Mouse (Mus musculus) B cell, adult 2 months (primary cell): ENCODE results near the gene Nos2.

ENCODE experiments used
- DNase-seq, 2 experiments: peaks; one replicate each; pipeline ENCODE4 v3.0.0; 2022

Gene Nos2

DNA sequence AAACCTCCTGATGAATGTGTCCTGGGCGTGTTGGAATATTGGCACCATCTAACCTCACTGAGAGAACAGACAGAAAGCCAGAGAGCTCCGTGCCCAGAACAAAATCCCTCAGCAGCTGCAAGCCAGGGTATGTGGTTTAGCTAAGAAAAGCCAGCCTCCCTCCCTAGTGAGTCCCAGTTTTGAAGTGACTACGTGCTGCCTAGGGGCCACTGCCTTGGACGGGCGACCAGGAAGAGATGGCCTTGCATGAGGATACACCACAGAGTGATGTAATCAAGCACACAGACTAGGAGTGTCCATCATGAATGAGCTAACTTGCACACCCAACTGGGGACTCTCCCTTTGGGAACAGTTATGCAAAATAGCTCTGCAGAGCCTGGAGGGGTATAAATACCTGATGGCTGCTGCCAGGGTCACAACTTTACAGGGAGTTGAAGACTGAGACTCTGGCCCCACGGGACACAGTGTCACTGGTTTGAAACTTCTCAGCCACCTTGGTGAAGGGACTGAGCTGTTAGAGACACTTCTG, at the start of gene Nos2:
Gene Nos2 (plus strand): TSS at position 377 of the 529 bp plus-strand sequence.
- no peak for DNase-seq

GRCm38 (mm10) chr11:78870891-78871290, 49.7 kb upstream of the Nos2 start:
- no peak for DNase-seq

DNA sequence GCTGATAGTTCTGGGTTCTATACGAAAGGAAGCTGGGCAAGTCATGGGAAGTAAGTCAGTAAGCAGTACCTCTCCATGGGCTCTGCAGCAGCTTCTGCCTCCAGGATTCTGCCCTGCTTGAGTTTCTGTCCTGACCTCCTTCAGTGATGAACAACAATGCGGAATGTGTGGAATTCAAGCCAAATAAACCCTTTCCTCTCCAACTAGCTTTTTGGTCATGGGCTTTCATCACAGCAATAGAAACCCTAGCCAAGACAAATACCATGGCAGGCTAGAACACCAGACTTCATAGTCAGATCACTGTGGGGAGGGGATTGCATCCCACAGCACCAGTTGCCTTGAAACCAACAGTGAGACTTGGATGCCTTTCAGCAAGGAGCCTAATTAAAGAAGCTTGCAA, 47.8 kb upstream of the Nos2 start:
- no peak for DNase-seq

DNA sequence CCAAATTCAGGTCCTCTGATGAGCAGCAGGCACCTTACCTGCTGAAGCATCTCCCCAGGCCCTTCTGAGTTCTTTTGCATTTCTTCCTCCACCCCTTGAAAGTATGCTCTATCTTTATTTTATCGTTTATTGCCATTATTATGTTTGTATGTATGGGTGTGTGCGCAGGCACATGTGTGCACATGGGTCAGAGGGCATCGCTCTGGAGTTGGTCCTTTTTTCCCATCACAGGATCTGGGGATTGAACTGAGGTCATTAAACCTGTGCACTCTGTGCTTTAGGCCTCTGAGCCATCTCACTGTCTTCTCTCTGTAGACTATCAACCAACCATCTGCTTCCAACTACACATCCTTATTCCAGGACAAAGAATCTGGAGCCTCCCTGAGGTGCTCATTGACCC, 40.9 kb upstream of the Nos2 start:
- DNase-seq = no peak

DNA sequence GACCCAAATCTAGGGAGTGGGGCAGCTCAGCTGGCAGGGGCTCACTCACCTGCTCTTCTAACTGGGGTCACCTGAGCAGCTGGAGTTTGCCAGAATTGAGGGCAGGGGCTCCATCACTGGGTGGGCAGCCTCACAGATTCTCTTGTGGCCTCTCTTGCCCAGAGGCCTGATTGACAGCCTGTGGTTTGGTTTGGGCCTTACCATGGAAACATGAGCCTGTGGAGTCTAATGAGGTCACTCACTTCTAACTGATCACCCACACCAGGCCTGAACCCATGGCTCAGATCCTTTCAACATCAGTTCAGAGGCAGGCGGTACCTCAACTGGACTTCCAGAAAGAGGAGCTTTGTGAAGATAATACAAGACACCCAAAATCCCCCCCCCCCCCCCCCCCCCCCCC, 33.9 kb upstream of the Nos2 start:
- DNase-seq = peak; percentile 10

GRCm38 (mm10) chr11:78887102-78887971, 33.2 kb upstream of the Nos2 start:
- peak; percentile 33 to 36 for DNase-seq

DNA sequence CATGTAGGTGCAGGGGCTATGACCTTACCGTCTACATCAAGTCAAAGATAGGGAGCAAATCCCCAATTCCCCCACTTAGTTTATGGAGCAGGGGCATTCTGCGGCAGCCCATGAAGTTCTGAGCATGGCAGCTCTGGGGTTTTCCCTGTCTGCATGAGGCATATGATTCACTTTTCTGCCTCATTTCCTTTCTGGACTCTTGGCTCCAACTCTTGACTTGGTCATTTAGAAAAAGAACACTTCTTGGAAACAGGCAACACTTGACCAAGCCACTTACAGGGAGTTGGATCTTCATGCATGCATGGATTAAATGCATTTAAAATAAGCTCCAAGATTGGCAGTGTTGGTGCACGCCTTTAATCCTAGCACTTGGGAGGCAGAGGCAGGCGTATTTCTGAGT, 31.4 kb upstream of the Nos2 start:
- DNase-seq = no peak

GRCm38 (mm10) chr11:78896357-78897123, 24.0 kb upstream of the Nos2 start:
- DNase-seq = peak; percentile 55

DNA sequence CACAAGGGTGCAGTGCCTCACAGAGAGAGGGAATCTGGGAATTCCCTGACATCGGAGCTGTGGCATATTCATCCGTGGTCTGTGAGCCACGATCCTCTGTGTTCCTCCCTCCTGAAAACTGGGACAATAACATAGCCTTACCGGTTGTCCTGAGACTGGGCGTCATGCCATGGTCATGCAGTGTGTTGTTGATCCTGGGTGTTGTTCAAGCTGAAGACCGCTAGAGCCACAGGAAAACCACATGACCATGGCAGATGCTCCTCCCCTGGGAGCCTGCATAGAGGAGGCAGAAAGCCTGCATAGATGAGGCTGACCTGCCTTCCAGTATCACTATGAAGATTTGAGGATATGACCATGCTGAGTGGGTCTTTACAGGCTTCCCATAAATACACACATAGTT, 5.1 kb upstream of the Nos2 start:
- no peak for DNase-seq

DNA sequence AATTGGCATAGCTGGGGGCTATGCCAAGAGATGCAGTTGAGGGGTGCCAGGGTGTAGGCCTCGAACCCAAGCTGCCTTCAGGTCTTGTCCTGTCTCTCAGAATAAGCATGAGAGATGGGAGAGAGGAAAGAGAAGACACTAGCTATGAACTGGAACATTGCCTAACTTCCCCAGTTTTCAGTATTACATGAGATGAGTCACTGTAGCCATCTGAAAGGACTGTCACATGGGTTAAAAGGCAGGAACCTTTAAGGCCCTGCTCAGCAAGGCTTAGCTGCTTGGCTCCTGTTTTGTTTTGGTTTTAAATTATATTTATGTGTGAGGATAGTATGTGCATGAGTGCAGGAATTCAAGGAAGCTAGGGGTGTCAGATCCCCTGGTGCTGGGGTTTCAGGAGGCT, 4.2 kb upstream of the Nos2 start:
- DNase-seq = no peak

- no peak for DNase-seq
Measured at GRCm38 (mm10) chr11:78919745-78920144, 842 bp upstream of the Nos2 start.

DNA sequence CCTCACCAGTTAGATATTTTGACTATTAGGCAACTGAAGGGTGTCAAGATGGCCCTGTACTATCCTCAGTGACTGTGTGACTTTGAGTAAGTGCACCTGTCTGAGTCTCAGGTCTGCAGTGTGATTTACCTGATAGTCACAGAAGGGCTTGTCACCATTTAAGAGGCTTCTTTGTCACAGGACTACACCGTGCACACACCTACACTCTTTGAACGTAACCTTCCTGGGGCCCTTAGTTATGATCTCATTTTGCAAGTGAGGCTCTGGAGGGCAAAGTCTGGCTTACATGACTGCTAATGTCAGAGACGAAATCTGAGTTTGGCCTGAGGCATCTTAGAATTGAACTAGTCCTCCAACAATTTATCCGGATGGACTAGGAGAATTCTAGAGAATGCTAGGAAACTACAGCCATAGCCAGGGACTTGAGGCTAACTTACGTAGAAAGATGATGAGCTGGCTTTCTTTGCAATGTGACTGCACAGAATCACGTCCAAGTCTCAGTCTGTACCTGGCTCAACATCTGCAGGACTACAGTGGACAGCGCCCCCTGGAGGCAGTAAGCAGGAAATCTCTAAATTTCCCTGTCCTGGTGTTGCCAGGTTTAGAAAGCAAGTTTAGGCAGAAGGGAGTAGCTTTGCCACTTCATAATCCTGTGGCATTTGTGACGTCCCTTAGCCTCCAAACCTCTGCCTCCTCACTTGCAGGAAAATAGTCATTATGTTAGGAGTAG, 2.3 kb downstream of the Nos2 start:
- peak; percentile 61 for DNase-seq

- DNase-seq = no peak
Measured at GRCm38 (mm10) chr11:78924111-78924510, 3.5 kb downstream of the Nos2 start.

GRCm38 (mm10) chr11:78924916-78925315, 4.3 kb downstream of the Nos2 start:
- no peak for DNase-seq

DNA sequence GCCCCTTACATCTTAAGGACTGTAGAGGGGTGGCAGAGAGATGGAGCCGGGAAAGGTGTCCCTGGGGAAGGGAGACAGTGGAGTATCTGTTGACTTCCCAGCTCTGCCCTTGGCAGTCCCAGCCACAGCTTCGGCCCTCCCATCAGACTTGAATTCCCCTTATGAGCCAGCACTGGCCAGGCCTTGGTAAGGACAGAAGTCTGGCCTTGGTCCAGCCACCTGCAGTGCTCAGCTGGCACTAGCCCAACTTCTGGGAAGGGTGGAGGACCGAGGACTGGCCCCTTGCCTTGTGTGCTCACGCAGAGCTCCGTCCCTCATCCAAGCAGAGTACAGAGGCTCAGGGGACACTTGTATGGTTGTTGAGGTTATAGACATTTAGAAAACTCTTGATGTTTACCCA, 8.8 kb downstream of the Nos2 start:
- no peak for DNase-seq

DNA sequence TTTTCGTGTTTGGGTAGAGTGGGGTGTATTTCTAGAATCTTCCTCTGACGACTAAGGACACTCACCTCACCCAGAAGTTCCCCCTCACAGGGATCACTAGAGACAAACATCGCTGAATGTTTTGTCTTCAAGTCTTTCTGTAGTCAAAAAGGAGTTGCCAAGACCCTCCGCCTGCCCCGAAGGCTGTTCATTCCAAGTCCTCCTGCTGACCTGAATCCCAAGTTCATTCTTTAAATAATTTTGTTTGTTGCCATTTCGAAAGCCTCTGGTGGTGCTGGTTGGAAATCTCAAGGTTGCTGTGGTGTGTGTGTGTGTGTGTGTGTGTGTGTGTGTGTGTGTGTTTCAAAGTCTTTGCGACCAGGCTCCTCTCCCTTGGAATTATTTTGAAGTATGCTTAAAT, 13.7 kb downstream of the Nos2 start:
- DNase-seq = no peak

- no peak for DNase-seq
Measured at GRCm38 (mm10) chr11:78934727-78935126, 14.1 kb downstream of the Nos2 start.

- no peak for DNase-seq
Measured at GRCm38 (mm10) chr11:78935178-78935577, 14.6 kb downstream of the Nos2 start.

- DNase-seq = no peak
Measured at GRCm38 (mm10) chr11:78943083-78943482, 22.5 kb downstream of the Nos2 start.

GRCm38 (mm10) chr11:78950365-78950764, 29.8 kb downstream of the Nos2 start:
- DNase-seq = no peak

- peak; percentile 14 for DNase-seq
Measured at GRCm38 (mm10) chr11:78952467-78952866, 31.9 kb downstream of the Nos2 start.

GRCm38 (mm10) chr11:78956260-78956659, 35.7 kb downstream of the Nos2 start:
- DNase-seq = peak; percentile 81

GRCm38 (mm10) chr11:78959367-78959766, 38.8 kb downstream of the Nos2 start:
- DNase-seq = no peak
